Mouse (Mus musculus): Measurements from ENCODE around the gene Creb3.
"Not testable (repeated sequence)": the region's sequence is repeated elsewhere in the genome, so short reads cannot be mapped to it uniquely, and the experiment has no call there.

Creb3 gene

GRCm38 (mm10) chr4:43561997-43562768 lies at the start of gene Creb3, which contains the start of gene Tln1:
Gene Creb3, plus strand, starts transcription at chr4:43562332.
Gene Tln1, minus strand, starts transcription at chr4:43562691.
- peak; percentile 94 for DNase-seq (ENCODE audit: low spot score)

- DNase-seq (ENCODE audit: low spot score), result no peak
These were observed 49.5 kb upstream of the Creb3 start for GRCm38 (mm10) chr4:43512653-43513052.

- DNase-seq (ENCODE audit: low spot score), result no peak
These were observed 48.8 kb upstream of the Creb3 start for GRCm38 (mm10) chr4:43513300-43513699.

- DNase-seq (ENCODE audit: low spot score), result no peak
These were observed 48.3 kb upstream of the Creb3 start for GRCm38 (mm10) chr4:43513791-43514190.

- DNase-seq (ENCODE audit: low spot score), result no peak
These were observed 46.1 kb upstream of the Creb3 start for GRCm38 (mm10) chr4:43515764-43516708.

- DNase-seq (ENCODE audit: low spot score), result no peak
These were observed 42.6 kb upstream of the Creb3 start for GRCm38 (mm10) chr4:43519551-43519950.

- DNase-seq (ENCODE audit: low spot score), result peak; percentile 91
These were observed 42.2 kb upstream of the Creb3 start for GRCm38 (mm10) chr4:43519956-43520355.

GRCm38 (mm10) chr4:43527880-43528279 lies 34.3 kb upstream of the Creb3 start:
- no peak for DNase-seq (ENCODE audit: low spot score)

GRCm38 (mm10) chr4:43528487-43528886 lies 33.6 kb upstream of the Creb3 start:
- DNase-seq (ENCODE audit: low spot score), result no peak

- DNase-seq (ENCODE audit: low spot score), result peak; percentile 31
These were observed 32.0 kb upstream of the Creb3 start for GRCm38 (mm10) chr4:43530081-43530501.

- peak; percentile 79 for DNase-seq (ENCODE audit: low spot score)
These were observed 31.6 kb upstream of the Creb3 start for GRCm38 (mm10) chr4:43530581-43530980.

GRCm38 (mm10) chr4:43533270-43533669 lies 28.9 kb upstream of the Creb3 start:
- no peak for DNase-seq (ENCODE audit: low spot score)

GRCm38 (mm10) chr4:43535628-43536027 lies 26.5 kb upstream of the Creb3 start:
- DNase-seq (ENCODE audit: low spot score), result no peak

- DNase-seq (ENCODE audit: low spot score), result no peak
These were observed 26.1 kb upstream of the Creb3 start for GRCm38 (mm10) chr4:43536031-43536430.

GRCm38 (mm10) chr4:43542044-43542443 lies 20.1 kb upstream of the Creb3 start:
- no peak for DNase-seq (ENCODE audit: low spot score)

GRCm38 (mm10) chr4:43546375-43547047 lies 15.6 kb upstream of the Creb3 start:
- no peak for DNase-seq (ENCODE audit: low spot score)

GRCm38 (mm10) chr4:43547160-43547559 lies 15.0 kb upstream of the Creb3 start:
- no peak for DNase-seq (ENCODE audit: low spot score)

- no peak for DNase-seq (ENCODE audit: low spot score)
These were observed 13.1 kb upstream of the Creb3 start for GRCm38 (mm10) chr4:43549055-43549454.

- DNase-seq (ENCODE audit: low spot score), result not testable (repeated sequence)
These were observed 10.3 kb upstream of the Creb3 start for GRCm38 (mm10) chr4:43551854-43552253.

- DNase-seq (ENCODE audit: low spot score), result no peak
These were observed 9.7 kb upstream of the Creb3 start for GRCm38 (mm10) chr4:43552437-43552836.

GRCm38 (mm10) chr4:43553891-43554290 lies 8.2 kb upstream of the Creb3 start:
- DNase-seq (ENCODE audit: low spot score), result no peak

- DNase-seq (ENCODE audit: low spot score), result no peak
These were observed 6.2 kb upstream of the Creb3 start for GRCm38 (mm10) chr4:43555926-43556325.

All from retina, embryonic 14.5 days (tissue).